Mouse (Mus musculus) lung, postnatal 0 days (tissue): ENCODE data around the gene Daxx.

Source experiments
- CTCF ChIP-seq: IDR thresholded peaks from 2 replicates; pipeline ENCODE4 v1.5.1; 2016; ENCODE audit warnings: antibody characterized with exemption, mild to moderate bottlenecking
- EP300 ChIP-seq: IDR thresholded peaks from 2 replicates; pipeline ENCODE4 v1.6.1; 2016; ENCODE audit warnings: antibody characterized with exemption, mild to moderate bottlenecking, control low read depth

GRCm38 (mm10) chr17:33918293-33919203 lies 9.3 kb downstream of the Daxx start:
- TF ChIP-seq CTCF (no peak), EP300 (no peak; the same call in 1 of the 2 replicates)
